Mouse (Mus musculus): Measurements from ENCODE around the gene Pkig. TPM values are rescaled to one million over a fixed set of nuclear protein-coding genes. Genes with fewer than 3 reads are reported as not detected.

Pkig gene
- polyA plus RNA-seq, 1 experiment from 2014 or later, result 165 TPM

DNA sequence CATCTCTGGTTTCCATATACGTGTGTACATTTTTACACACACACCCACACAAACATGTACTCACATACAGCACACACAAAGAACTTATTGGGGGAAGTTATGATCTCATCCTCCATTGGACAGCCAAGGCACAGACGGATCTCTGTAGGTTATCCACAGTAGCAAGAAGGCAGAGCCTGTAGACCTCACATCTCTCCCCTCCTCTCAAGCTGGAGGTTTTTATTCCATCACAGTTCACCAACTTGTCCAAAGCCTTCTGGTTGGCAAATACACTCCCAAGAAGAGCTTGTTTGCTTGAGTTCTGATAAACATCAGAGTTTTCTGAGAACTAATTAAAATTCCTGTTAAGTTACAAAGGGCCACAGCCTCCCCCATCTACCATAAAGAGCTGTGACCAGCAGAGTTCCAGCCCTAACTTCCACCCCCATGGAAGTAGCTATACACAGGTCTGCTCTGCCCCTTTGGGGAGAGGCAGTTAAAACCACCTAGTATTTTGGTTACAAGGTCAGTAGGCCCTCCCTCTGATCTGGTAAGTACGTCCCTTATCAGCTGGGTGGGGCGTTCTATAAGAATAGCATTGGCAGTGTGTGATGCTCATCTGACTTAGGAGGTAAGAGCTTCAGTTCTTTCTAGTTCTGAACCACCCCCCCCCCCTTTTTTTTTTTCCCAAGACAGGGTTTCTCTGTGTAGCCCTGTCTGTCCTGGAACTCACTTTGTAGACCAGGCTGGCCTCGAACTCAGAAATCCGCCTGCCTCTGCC, 33.8 kb downstream of the Pkig start:
- DNase-seq (ENCODE audit: low spot score) (no peak), ATAC-seq (ENCODE audit: low read depth) (no peak)
- 92% methylated on average over 6 of the region's 6 CpGs for WGBS
- no peak overlapping the region for H3K4me3 ChIP-seq (ENCODE audit: low read depth, low read length)
- no peak overlapping the region for H3K9ac ChIP-seq (ENCODE audit: low read depth, low read length)
- H3K36me3 ChIP-seq (ENCODE audit: control insufficient read depth, insufficient read depth, low read length), result no peaks in the 10 kb centered on the region
- H3K4me1 ChIP-seq (ENCODE audit: control insufficient read depth, insufficient read depth, low read length), result peaks cover 10% of the 10 kb centered on the region
- no peak overlapping the region for H3K4me2 ChIP-seq (ENCODE audit: low read depth, low read length)
- no peaks in the 10 kb centered on the region for H3K9me3 ChIP-seq (ENCODE audit: control insufficient read depth, low read length)
- no peaks in the 10 kb centered on the region for H3K27me3 ChIP-seq (replicated peaks; ENCODE audit: control insufficient read depth, insufficient read depth, low read length)
- no peak overlapping the region for H3K27ac ChIP-seq (replicated peaks; ENCODE audit: low read depth, low read length)

DNA sequence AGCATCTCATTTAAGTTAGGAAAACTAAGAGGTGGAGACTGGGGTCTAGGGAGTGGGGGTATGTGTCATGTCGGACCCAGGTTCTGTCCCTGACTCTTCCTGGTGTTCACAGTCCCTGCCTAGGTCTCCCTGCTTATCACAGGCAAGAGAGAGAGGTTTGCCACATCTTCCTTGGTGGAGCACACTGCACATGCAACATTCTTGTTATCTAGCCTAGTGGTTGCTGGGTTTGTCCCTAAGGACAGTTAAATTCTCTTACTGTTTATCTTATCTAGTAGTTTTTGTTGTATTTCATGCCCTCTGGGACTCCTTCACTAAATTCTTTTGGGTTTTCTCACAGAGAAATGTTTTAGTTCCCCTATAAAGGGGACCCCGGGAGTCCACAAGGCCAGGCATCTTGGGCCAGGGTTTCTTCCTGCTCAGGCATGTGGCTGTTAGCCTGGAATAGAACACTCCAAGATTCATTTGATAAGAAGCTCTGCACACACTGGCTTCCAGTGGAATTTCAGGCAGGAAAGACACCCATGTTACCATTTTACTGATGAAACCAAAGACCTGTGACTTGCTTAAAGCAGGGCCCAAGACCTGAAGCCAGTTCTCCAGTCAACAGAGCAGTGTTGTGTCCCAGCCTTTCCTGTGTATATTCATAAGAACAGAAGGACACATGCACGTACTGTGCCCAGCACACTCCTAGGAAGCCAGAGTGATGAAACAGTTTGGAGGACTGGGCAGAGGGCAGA, 34.9 kb downstream of the Pkig start:
- Histone ChIP-seq H3K4me3 (ENCODE audit: low read depth, low read length) (no peak overlapping the region), H3K27ac (replicated peaks; ENCODE audit: low read depth, low read length) (peak overlapping the region; percentile 58), H3K36me3 (ENCODE audit: control insufficient read depth, insufficient read depth, low read length) (no peaks in the 10 kb centered on the region), H3K27me3 (replicated peaks; ENCODE audit: control insufficient read depth, insufficient read depth, low read length) (no peaks in the 10 kb centered on the region), H3K4me2 (ENCODE audit: low read depth, low read length) (no peak overlapping the region), H3K4me1 (ENCODE audit: control insufficient read depth, insufficient read depth, low read length) (peaks cover 10% of the 10 kb centered on the region), H3K9ac (ENCODE audit: low read depth, low read length) (no peak overlapping the region), H3K9me3 (ENCODE audit: control insufficient read depth, low read length) (no peaks in the 10 kb centered on the region)
- WGBS, result 62% methylated on average over 3 of the region's 3 CpGs
- DNase-seq (ENCODE audit: low spot score) (no peak), ATAC-seq (ENCODE audit: low read depth) (no peak)

DNA sequence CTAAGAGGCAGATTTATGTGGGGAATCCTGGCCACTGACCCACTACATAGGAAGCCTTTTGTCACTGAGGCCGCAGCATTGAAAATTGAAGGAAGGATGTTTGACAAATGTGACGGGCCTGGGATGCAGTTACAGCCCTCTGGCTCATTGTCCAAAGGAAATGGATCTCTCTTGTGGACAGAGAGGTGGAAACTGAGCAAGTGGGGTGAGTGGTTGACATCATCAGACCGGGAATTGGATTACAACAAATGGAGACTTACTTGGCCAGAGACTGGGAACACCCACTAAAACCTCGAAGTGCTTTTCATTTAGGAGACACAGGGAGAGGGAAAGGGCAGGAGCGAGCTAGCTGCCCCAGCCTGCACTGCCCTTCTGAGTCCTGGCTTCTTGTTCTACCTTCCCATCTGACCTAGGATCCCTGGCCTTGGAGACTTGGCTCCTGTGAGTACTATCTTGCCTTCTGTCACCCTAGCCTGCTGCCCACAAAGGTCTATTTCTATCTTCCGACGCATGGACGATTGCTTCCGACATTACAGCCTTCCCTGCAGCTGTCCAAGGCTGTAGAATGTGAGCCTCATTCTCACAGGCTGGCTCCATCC, 35.6 kb downstream of the Pkig start:
- H3K9me3 ChIP-seq (ENCODE audit: control insufficient read depth, low read length), result no peaks in the 10 kb centered on the region

DNA sequence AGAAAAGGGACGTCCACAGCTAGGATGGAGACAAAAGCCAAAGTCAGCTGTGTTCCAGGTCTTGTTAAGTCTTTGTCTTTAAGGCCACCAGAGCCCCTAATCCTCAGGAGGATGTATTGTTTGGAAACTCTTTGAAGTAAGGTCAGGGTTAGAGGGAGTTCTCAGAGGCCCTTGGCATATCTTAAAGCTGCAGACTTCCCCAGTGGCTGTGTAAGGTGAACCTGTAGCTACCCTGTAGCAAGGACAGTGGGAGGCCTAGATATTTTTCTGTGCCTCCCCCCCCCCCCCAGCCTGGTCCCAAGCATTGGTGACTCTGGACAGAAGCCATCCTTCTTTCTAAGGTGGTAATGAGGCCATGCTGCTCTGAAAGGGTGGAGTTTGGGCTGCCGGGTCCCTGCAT, 38.6 kb downstream of the Pkig start:
- no peak overlapping the region for H3K4me2 ChIP-seq (ENCODE audit: low read depth, low read length)
- peaks cover 10% of the 10 kb centered on the region for H3K4me1 ChIP-seq (ENCODE audit: control insufficient read depth, insufficient read depth, low read length)
- no peaks in the 10 kb centered on the region for H3K36me3 ChIP-seq (ENCODE audit: control insufficient read depth, insufficient read depth, low read length)
- H3K9me3 ChIP-seq (ENCODE audit: control insufficient read depth, low read length), result no peaks in the 10 kb centered on the region
- ATAC-seq (ENCODE audit: low read depth), result no peak
- no peak overlapping the region for H3K27ac ChIP-seq (replicated peaks; ENCODE audit: low read depth, low read length)
- no peaks in the 10 kb centered on the region for H3K27me3 ChIP-seq (replicated peaks; ENCODE audit: control insufficient read depth, insufficient read depth, low read length)
- 43% methylated on average over 2 of the region's 2 CpGs for WGBS
- no peak overlapping the region for H3K4me3 ChIP-seq (ENCODE audit: low read depth, low read length)
- H3K9ac ChIP-seq (ENCODE audit: low read depth, low read length), result no peak overlapping the region
- peak; percentile 20 for DNase-seq (ENCODE audit: low spot score)

More for the DNA sequence above, 35.6 kb downstream of the Pkig start:
- peak overlapping the region; percentile 58 for H3K27ac ChIP-seq (replicated peaks; ENCODE audit: low read depth, low read length)
- peak overlapping the region; percentile 6; the same call in 1 of the 2 replicates for H3K9ac ChIP-seq (ENCODE audit: low read depth, low read length)
- H3K27me3 ChIP-seq (replicated peaks; ENCODE audit: control insufficient read depth, insufficient read depth, low read length), result no peaks in the 10 kb centered on the region
- ATAC-seq (ENCODE audit: low read depth) (peak; percentile 30), DNase-seq (ENCODE audit: low spot score) (peak; percentile 74)
- 57% methylated on average over 9 of the region's 9 CpGs for WGBS
- H3K4me3 ChIP-seq (ENCODE audit: low read depth, low read length), result peak overlapping the region; percentile 5; the same call in 1 of the 2 replicates
- H3K4me1 ChIP-seq (ENCODE audit: control insufficient read depth, insufficient read depth, low read length), result peaks cover 10% of the 10 kb centered on the region
- H3K4me2 ChIP-seq (ENCODE audit: low read depth, low read length), result peak overlapping the region; percentile 6; the same call in 1 of the 2 replicates
- H3K36me3 ChIP-seq (ENCODE audit: control insufficient read depth, insufficient read depth, low read length), result no peaks in the 10 kb centered on the region

GRCm38 (mm10) chr2:163697764-163698480, 39.7 kb downstream of the Pkig start:
- Histone ChIP-seq H3K27me3 (replicated peaks; ENCODE audit: control insufficient read depth, insufficient read depth, low read length) (no peaks in the 10 kb centered on the region), H3K9me3 (ENCODE audit: control insufficient read depth, low read length) (no peaks in the 10 kb centered on the region), H3K4me2 (ENCODE audit: low read depth, low read length) (no peak overlapping the region), H3K4me3 (ENCODE audit: low read depth, low read length) (no peak overlapping the region), H3K4me1 (ENCODE audit: control insufficient read depth, insufficient read depth, low read length) (peaks cover 10% of the 10 kb centered on the region), H3K36me3 (ENCODE audit: control insufficient read depth, insufficient read depth, low read length) (no peaks in the 10 kb centered on the region), H3K27ac (replicated peaks; ENCODE audit: low read depth, low read length) (peak overlapping the region; percentile 71), H3K9ac (ENCODE audit: low read depth, low read length) (peak overlapping the region; percentile 19; the same call in 1 of the 2 replicates)
- ATAC-seq (ENCODE audit: low read depth), result 0 out of 2 replicates have a peak, but pooled peaks have one; percentile 42
- WGBS, result 45% methylated on average over 13 of the region's 16 CpGs
- peak; percentile 66 for DNase-seq (ENCODE audit: low spot score)

- H3K27ac ChIP-seq (replicated peaks; ENCODE audit: low read depth, low read length), result no peak overlapping the region
- no peaks in the 10 kb centered on the region for H3K27me3 ChIP-seq (replicated peaks; ENCODE audit: control insufficient read depth, insufficient read depth, low read length)
- no peaks in the 10 kb centered on the region for H3K36me3 ChIP-seq (ENCODE audit: control insufficient read depth, insufficient read depth, low read length)
- no peak overlapping the region for H3K4me2 ChIP-seq (ENCODE audit: low read depth, low read length)
- DNase-seq (ENCODE audit: low spot score), result no peak
- H3K4me1 ChIP-seq (ENCODE audit: control insufficient read depth, insufficient read depth, low read length), result peaks cover 3% of the 10 kb centered on the region
- no peak overlapping the region for H3K9ac ChIP-seq (ENCODE audit: low read depth, low read length)
- ATAC-seq (ENCODE audit: low read depth), result no peak
- H3K4me3 ChIP-seq (ENCODE audit: low read depth, low read length), result no peak overlapping the region
- no peaks in the 10 kb centered on the region for H3K9me3 ChIP-seq (ENCODE audit: control insufficient read depth, low read length)
- WGBS, result 74% methylated on average over 11 of the region's 11 CpGs
Observed at GRCm38 (mm10) chr2:163699078-163699780, 41.0 kb downstream of the Pkig start.

GRCm38 (mm10) chr2:163702431-163702830, 44.2 kb downstream of the Pkig start:
- no peaks in the 10 kb centered on the region for H3K9me3 ChIP-seq (ENCODE audit: control insufficient read depth, low read length)
- no peak for DNase-seq (ENCODE audit: low spot score)
- H3K27me3 ChIP-seq (replicated peaks; ENCODE audit: control insufficient read depth, insufficient read depth, low read length), result no peaks in the 10 kb centered on the region
- no peak for ATAC-seq (ENCODE audit: low read depth)
- H3K9ac ChIP-seq (ENCODE audit: low read depth, low read length), result 0 out of 2 replicates have a peak overlapping the region, but pooled peaks have one; percentile 15
- H3K27ac ChIP-seq (replicated peaks; ENCODE audit: low read depth, low read length), result peak overlapping the region; percentile 48; the same call in 1 of the 2 replicates
- 70% methylated on average over 7 of the region's 7 CpGs for WGBS
- no peak overlapping the region for H3K4me3 ChIP-seq (ENCODE audit: low read depth, low read length)
- H3K4me2 ChIP-seq (ENCODE audit: low read depth, low read length), result no peak overlapping the region
- H3K36me3 ChIP-seq (ENCODE audit: control insufficient read depth, insufficient read depth, low read length), result no peaks in the 10 kb centered on the region
- H3K4me1 ChIP-seq (ENCODE audit: control insufficient read depth, insufficient read depth, low read length), result no peaks in the 10 kb centered on the region

All from embryonic facial prominence, embryonic 14.5 days (tissue).